Mouse (Mus musculus) testis, adult 2 months (tissue): ENCODE results near the gene Atp6v0a1.

Experiments used
- CTCF ChIP-seq: fragments of 200-500 bp; IDR thresholded peaks from 2 replicates; pipeline ENCODE4 v1.5.1; 2012; ENCODE audit warnings: low read depth, mild to moderate bottlenecking, inconsistent platforms, low read length, moderate library complexity; ENCODE audit not compliant: control insufficient read depth, insufficient read depth, insufficient replicate concordance
- POLR2A ChIP-seq: fragments of 200-500 bp; IDR thresholded peaks from 2 replicates; pipeline ENCODE4 v1.6.1; 2012; ENCODE audit warnings: low read depth, mild to moderate bottlenecking, inconsistent platforms, low read length, moderate library complexity; ENCODE audit not compliant: control insufficient read depth

DNA sequence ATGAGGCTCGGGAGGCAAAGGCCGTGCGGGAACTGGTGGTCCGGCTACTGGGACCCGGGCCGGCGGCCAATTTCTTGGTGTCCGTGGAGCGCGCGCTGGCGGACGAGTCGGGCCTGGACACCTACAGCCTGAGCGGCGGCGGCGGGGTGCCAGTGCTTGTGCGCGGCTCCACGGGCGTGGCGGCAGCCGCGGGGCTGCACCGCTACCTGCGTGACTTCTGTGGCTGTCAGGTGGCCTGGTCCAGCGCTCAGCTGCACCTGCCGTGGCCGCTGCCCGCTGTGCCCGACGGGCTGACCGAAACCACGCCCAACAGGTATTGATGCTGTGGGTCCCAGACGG is 60.9 kb downstream of the Atp6v0a1 start:
- no peak for TF ChIP-seq POLR2A
- TF ChIP-seq CTCF, result no peak
